Comparison of ENCODE assay signal across 7 mouse cellular contexts in genomic region chr2:35270531-35270984, GRCm38 (mm10). TPM values are rescaled to one million over a fixed set of nuclear protein-coding genes. Genes with fewer than 3 reads are reported as not detected.
DNase-seq lines count a peak whose midpoint lies in the region; ATAC-seq and TF ChIP-seq lines count a peak whose summit lies in the region.

No protein-coding gene starts in this region.

- peak; percentile 75 for ATAC-seq in heart, embryonic 16.5 days (replicated peaks; ENCODE audit: extremely low read depth, insufficient read depth, low FRiP score)
- peak; percentile 5; the same call in 1 of the 2 replicates for ATAC-seq in lung, postnatal 0 days

- no peaks in the 10 kb centered on the region for H3K36me3 ChIP-seq in E14TG2a.4 (ENCODE audit: insufficient read depth, low read length)
- H3K36me3 ChIP-seq in heart, embryonic 16.5 days (ENCODE audit: control insufficient read depth, insufficient read depth): no peaks in the 10 kb centered on the region
- H3K36me3 ChIP-seq in lung, postnatal 0 days (ENCODE audit: insufficient read depth, low read length): no peaks in the 10 kb centered on the region

- TF ChIP-seq POLR2A in embryonic fibroblast, embryonic 13.5 days (IDR thresholded peaks at IDR 0.05; ENCODE audit: low read depth, low read length): no peak
- TF ChIP-seq POLR2A in olfactory bulb, adult 2 months (IDR thresholded peaks at IDR 0.05; ENCODE audit: insufficient read depth, low read depth, low read length): peak; percentile 25; the same call in 1 of the 2 replicates

- 0 out of 2 replicates have a peak, but pooled peaks have one; percentile 44 for TF ChIP-seq EP300 in lung, postnatal 0 days (IDR thresholded peaks at IDR 0.05)

- TF ChIP-seq CTCF in E14TG2a.4 (conservative IDR thresholded peaks at IDR 0.05; ENCODE audit: low read length): peak; percentile 79
- peak; percentile 81; the same call in 1 of the 2 replicates for TF ChIP-seq CTCF in embryonic fibroblast, embryonic 13.5 days (IDR thresholded peaks at IDR 0.05; ENCODE audit: borderline replicate concordance, insufficient read depth, low read length)
- TF ChIP-seq CTCF in lung, postnatal 0 days (IDR thresholded peaks at IDR 0.05): peak; percentile 90
- TF ChIP-seq CTCF in olfactory bulb, adult 2 months (IDR thresholded peaks at IDR 0.05; ENCODE audit: insufficient read depth, low read depth, low read length): peak; percentile 81

- H3K4me3 ChIP-seq in E14TG2a.4 (replicated peaks; ENCODE audit: low read length): peak overlapping the region; percentile 35; the same call in 1 of the 2 replicates
- H3K4me3 ChIP-seq in embryonic fibroblast, embryonic 13.5 days (ENCODE audit: insufficient read depth, low read length): no peak overlapping the region
- no peak overlapping the region for H3K4me3 ChIP-seq in heart, embryonic 16.5 days (ENCODE audit: low read length)
- no peak overlapping the region for H3K4me3 ChIP-seq in lung, postnatal 0 days (ENCODE audit: low read depth, low read length)
- H3K4me3 ChIP-seq in olfactory bulb, adult 2 months (ENCODE audit: insufficient read depth, low read depth, low read length): no peak overlapping the region

- peak overlapping the region; percentile 39 for H3K9ac ChIP-seq in heart, embryonic 16.5 days (ENCODE audit: low read length)
- no peak overlapping the region for H3K9ac ChIP-seq in lung, postnatal 0 days (replicated peaks; ENCODE audit: low read depth)

- DNase-seq in adrenal gland, postnatal 25 days: peak; percentile 48
- DNase-seq in kidney, postnatal 25 days: peak; percentile 74 to 82
- DNase-seq in lung, postnatal 0 days (ENCODE audit: low spot score): peak; percentile 87

- peak overlapping the region; percentile 20; the same call in 1 of the 2 replicates for H3K4me2 ChIP-seq in heart, embryonic 16.5 days (ENCODE audit: low read depth, low read length)
- H3K4me2 ChIP-seq in lung, postnatal 0 days (replicated peaks; ENCODE audit: low read depth, low read length): no peak overlapping the region

- WGBS in heart, embryonic 16.5 days: 16% methylated on average over 10 of the region's 10 CpGs
- 16% methylated on average over 10 of the region's 10 CpGs for WGBS in lung, postnatal 0 days
- WGBS in olfactory bulb, adult 2 months: 2% methylated on average over 10 of the region's 10 CpGs

- peaks cover 25% of the 10 kb centered on the region for H3K27me3 ChIP-seq in E14TG2a.4 (ENCODE audit: insufficient read depth, low read length)
- H3K27me3 ChIP-seq in heart, embryonic 16.5 days (ENCODE audit: control insufficient read depth, insufficient read depth, low read length): no peaks in the 10 kb centered on the region
- H3K27me3 ChIP-seq in lung, postnatal 0 days (replicated peaks; ENCODE audit: insufficient read depth, low read length): no peaks in the 10 kb centered on the region

- no peaks in the 10 kb centered on the region for H3K9me3 ChIP-seq in E14TG2a.4 (ENCODE audit: low read length)
- no peaks in the 10 kb centered on the region for H3K9me3 ChIP-seq in heart, embryonic 16.5 days (replicated peaks; ENCODE audit: control insufficient read depth, low read length)
- no peaks in the 10 kb centered on the region for H3K9me3 ChIP-seq in lung, postnatal 0 days (ENCODE audit: low read length)

- peaks cover 76% of the 10 kb centered on the region for H3K4me1 ChIP-seq in E14TG2a.4 (replicated peaks; ENCODE audit: low read depth, low read length)
- H3K4me1 ChIP-seq in embryonic fibroblast, embryonic 13.5 days (ENCODE audit: control insufficient read depth, insufficient read depth, low read length): peaks cover 60% of the 10 kb centered on the region
- H3K4me1 ChIP-seq in heart, embryonic 16.5 days (ENCODE audit: control insufficient read depth, insufficient read depth, low read length): peaks cover 81% of the 10 kb centered on the region
- peaks cover 41% of the 10 kb centered on the region; the same call in 1 of the 2 replicates for H3K4me1 ChIP-seq in lung, postnatal 0 days (ENCODE audit: insufficient read depth, low read depth, low read length)
- H3K4me1 ChIP-seq in olfactory bulb, adult 2 months (ENCODE audit: control insufficient read depth, insufficient read depth, low read length): peaks cover 78% of the 10 kb centered on the region

- H3K27ac ChIP-seq in embryonic fibroblast, embryonic 13.5 days (ENCODE audit: insufficient read depth, low read length): peak overlapping the region; percentile 97
- H3K27ac ChIP-seq in heart, embryonic 16.5 days (ENCODE audit: low read length): peak overlapping the region; percentile 85
- H3K27ac ChIP-seq in lung, postnatal 0 days (ENCODE audit: low read length): peak overlapping the region; percentile 95
- H3K27ac ChIP-seq in olfactory bulb, adult 2 months (ENCODE audit: insufficient read depth, low read depth, low read length): peak overlapping the region; percentile 98

RNA-seq across cellular contexts. Expression of gene Gsn, which starts 14.4 kb away (rescaled TPM):
- total RNA-seq in adrenal gland, postnatal 25 days (2021): 181 and 185 TPM in 2 replicates
- 451 and 719 TPM in 2 replicates for polyA plus RNA-seq in embryonic fibroblast, embryonic 13.5 days (2011; ENCODE audit: insufficient read length, low read depth, missing spikeins)
- polyA plus RNA-seq in heart, embryonic 16.5 days (2015; fragmentation: Nextera tagmentation; extraction: Ambion mirVana): 348 and 376 TPM in 2 replicates
- polyA plus RNA-seq in lung, postnatal 0 days (2015; fragmentation: Nextera tagmentation; extraction: Ambion mirVana): 956 and 1,007 TPM in 2 replicates
- polyA plus RNA-seq in olfactory bulb, adult 2 months (2012; ENCODE audit: insufficient read depth, insufficient read length, low replicate concordance, missing spikeins): not detected in 2 replicates
